Mouse (Mus musculus) spleen, embryonic (tissue): Measurements from ENCODE around the gene Cxcl3.

ENCODE experiments used
- CTCF ChIA-PET: fragments of 350-600 bp; sonication (Branson Sonifier 250); formaldehyde crosslinking; loops from one replicate; lab custom pipeline; 2022; lab: Charles Lee

Cxcl3 gene

DNA sequence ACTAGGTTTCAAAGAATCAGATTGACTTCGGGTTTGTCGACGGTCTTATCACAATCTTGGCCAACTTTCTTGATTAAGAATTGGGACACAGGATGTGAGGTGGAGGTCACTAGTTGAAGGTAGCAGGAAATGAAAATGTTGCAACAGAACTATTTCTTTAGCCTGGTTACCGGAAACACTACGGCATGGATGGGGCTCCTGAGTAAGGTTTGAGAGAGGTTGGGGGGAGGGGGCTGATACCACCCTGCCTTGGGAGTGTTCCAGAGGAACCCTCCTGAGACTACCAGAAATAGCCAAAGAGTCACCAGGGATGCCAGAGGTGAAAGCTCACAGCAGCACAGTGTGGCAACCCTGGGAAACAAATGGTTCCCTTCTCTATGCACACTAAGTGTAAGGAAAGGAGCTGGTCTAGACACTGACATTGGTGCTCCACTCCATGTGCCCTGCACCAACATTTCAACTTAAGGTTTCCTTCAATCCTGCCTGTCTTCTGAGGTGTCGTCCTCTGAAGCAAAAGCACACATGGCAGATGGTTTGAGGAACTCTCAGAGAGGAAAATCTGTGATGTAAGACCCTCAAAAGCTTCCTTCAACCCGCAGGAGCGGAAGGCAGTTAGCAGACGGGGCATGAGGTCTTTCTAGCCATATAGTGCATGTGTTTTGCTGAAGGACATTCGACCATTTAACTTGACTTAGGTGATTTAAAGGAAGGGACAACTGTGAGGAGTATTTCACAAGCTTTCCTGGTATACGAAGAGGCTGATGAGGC, 3.6 kb downstream of the Cxcl3 start:
- CTCF ChIA-PET: no interaction called here

- CTCF ChIA-PET: no interaction called here
Measured at GRCm38 (mm10) chr5:90790074-90790502, 4.2 kb downstream of the Cxcl3 start.

DNA sequence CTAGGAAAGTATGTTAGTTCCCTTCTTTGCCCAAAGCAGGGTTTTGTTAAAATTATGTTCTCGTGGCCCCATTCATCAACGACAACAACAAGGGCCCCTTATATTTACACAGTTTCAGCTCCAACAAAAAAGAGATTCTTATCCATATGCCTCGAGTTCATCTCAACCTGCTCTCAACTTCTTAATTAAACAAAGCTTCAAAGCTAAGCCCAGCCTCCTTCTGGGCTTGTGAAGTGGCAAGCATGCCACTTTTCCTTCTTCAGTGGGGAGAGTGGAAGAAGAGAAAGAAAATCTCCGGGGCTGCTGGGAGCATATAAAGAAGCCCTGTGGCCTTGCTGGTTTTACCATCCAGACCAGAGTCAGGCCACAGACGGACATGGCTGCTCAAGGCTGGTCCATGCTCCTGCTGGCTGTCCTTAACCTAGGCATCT, 8.3 kb downstream of the Cxcl3 start, which contains the start of gene Cxcl15:
Cxcl15 (plus strand) TSS at position 340 of the 431 bp plus-strand sequence.
- CTCF ChIA-PET: no interaction called here

- CTCF ChIA-PET: interaction anchor here (0.6 kb wide), 1 partner anchor 1175 kb away, joined by 3 read pairs; no protein-coding TSS in a partner anchor
Measured at GRCm38 (mm10) chr5:90795392-90795791, 9.5 kb downstream of the Cxcl3 start.

GRCm38 (mm10) chr5:90804574-90804973, 18.7 kb downstream of the Cxcl3 start:
- CTCF ChIA-PET: no interaction called here

GRCm38 (mm10) chr5:90806050-90806449, 20.1 kb downstream of the Cxcl3 start:
- CTCF ChIA-PET: no interaction called here

DNA sequence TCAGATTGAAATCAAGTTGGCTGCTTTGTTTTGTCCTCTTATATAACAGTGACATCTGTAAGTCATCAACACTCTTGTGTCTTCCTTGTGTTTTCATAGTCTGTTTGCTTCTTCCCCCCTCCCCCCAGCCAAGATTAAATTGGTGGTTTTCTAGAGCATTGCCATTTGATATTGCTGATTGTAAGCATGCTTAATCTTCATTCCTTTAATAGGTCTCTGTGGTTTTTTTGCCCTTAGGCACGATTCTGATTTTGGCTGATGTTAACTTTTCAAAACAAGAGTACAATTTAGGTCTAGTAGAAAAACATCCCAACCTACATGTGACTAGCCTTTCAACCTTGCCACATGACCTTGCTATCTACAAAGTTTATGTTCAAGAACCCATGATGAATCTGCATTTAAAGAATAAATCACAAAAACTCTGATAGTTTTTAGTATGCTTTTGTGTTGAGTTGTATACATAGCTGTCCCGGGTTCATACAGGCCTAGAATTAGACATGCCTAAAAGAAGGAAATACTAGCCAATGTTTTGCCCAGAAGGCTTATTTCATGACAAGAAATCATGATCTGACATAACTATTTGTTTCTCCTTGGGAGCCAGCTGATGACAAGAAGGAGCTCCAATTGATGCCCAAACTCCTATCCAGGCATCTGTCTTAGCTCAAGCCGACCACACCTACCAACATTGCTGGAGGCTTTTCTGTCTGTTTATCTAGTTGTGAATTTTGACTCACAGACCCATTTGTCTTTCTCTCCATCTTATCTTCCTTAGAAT, 21.5 kb downstream of the Cxcl3 start:
- CTCF ChIA-PET: no interaction called here

GRCm38 (mm10) chr5:90819756-90820155, 33.9 kb downstream of the Cxcl3 start:
- CTCF ChIA-PET: no interaction called here

DNA sequence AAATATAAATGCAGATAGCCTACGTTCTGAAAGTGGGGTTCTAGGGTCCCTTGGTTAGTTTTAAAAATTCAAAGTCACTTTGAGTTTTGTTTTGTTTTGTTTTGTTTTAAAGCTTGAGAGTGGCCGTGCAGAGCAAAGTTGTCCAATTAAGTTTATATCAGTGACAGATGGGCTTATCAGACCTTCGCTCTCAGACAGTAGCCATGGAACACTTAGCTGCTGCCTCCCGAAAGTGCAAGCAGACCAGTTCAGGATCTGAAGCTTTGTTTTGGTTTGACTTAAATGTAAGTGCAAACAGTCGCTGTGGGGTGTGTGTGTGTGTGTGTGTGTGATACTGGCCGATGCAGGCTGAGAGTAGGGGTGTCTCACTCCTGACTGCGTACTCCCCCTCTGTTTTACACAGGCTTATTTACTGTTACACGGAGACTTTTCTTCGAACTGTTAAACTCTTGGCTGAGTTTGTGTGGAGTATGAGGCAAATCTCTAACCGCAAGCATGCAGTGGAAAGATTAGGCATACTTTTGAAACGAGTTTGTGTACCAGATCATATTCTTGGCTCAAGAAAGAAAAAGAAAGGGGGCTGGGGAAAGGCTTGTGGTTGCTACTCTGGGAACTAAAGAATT, 46.4 kb downstream of the Cxcl3 start:
- CTCF ChIA-PET: no interaction called here

GRCm38 (mm10) chr5:90832768-90833388, 47.0 kb downstream of the Cxcl3 start:
- CTCF ChIA-PET: no interaction called here

GRCm38 (mm10) chr5:90834436-90834835, 48.5 kb downstream of the Cxcl3 start:
- CTCF ChIA-PET: no interaction called here

- CTCF ChIA-PET: no interaction called here
Measured at GRCm38 (mm10) chr5:90838582-90838981, 52.7 kb downstream of the Cxcl3 start.
